Mouse (Mus musculus) kidney, postnatal 14 days (tissue): Measurements from ENCODE around the gene Cep85l.
A peak's percentile ranks its signal among the peaks of the same experiment; 100 is the strongest.

Experiments used
- DNase-seq: peaks from one replicate; pipeline ENCODE4 v3.0.0; 2022; ENCODE audit warnings: mixed read lengths

Cep85l gene

GRCm38 (mm10) chr10:53394923-53395629 lies 15.3 kb upstream of the Cep85l start:
- DNase-seq, result no peak

GRCm38 (mm10) chr10:53388227-53388920 lies 8.6 kb upstream of the Cep85l start:
- no peak for DNase-seq

- no peak for DNase-seq
Observed at GRCm38 (mm10) chr10:53385438-53385837, 5.7 kb upstream of the Cep85l start.

GRCm38 (mm10) chr10:53384896-53385295 lies 5.1 kb upstream of the Cep85l start:
- no peak for DNase-seq

GRCm38 (mm10) chr10:53382696-53383365 lies 3.1 kb upstream of the Cep85l start:
- DNase-seq, result no peak

GRCm38 (mm10) chr10:53378981-53379708 lies 602 bp downstream of the Cep85l start:
- DNase-seq, result no peak

GRCm38 (mm10) chr10:53378296-53378695 lies 1.5 kb downstream of the Cep85l start:
- no peak for DNase-seq

- DNase-seq, result no peak
Observed at GRCm38 (mm10) chr10:53377096-53377495, 2.7 kb downstream of the Cep85l start.

- DNase-seq, result no peak
Observed at GRCm38 (mm10) chr10:53373885-53374578, 5.7 kb downstream of the Cep85l start.

GRCm38 (mm10) chr10:53367265-53367664 lies 12.5 kb downstream of the Cep85l start:
- DNase-seq, result no peak

GRCm38 (mm10) chr10:53364311-53364710 lies 15.4 kb downstream of the Cep85l start:
- no peak for DNase-seq

- peak; percentile 15 for DNase-seq
Observed at GRCm38 (mm10) chr10:53359016-53359415, 20.7 kb downstream of the Cep85l start.

GRCm38 (mm10) chr10:53353665-53354064 lies 26.1 kb downstream of the Cep85l start:
- no peak for DNase-seq

- no peak for DNase-seq
Observed at GRCm38 (mm10) chr10:53349254-53349653, 30.5 kb downstream of the Cep85l start.

GRCm38 (mm10) chr10:53347787-53348755 lies 31.7 kb downstream of the Cep85l start:
- DNase-seq, result peak; percentile 77

- DNase-seq, result no peak
Observed at GRCm38 (mm10) chr10:53346916-53347315, 32.8 kb downstream of the Cep85l start.

- peak; percentile 47 for DNase-seq
Observed at GRCm38 (mm10) chr10:53346506-53346905, 33.2 kb downstream of the Cep85l start.

- no peak for DNase-seq
Observed at GRCm38 (mm10) chr10:53345508-53345907, 34.2 kb downstream of the Cep85l start.

GRCm38 (mm10) chr10:53343865-53344264 lies 35.9 kb downstream of the Cep85l start:
- no peak for DNase-seq

- DNase-seq, result no peak
Observed at GRCm38 (mm10) chr10:53343384-53343783, 36.4 kb downstream of the Cep85l start.

GRCm38 (mm10) chr10:53342166-53342728 lies 37.5 kb downstream of the Cep85l start:
- DNase-seq, result no peak
